Mouse (Mus musculus): ENCODE results near the gene Dnmt3a. TPM values are rescaled to one million over a fixed set of nuclear protein-coding genes. Genes with fewer than 3 reads are reported as not detected.
A peak's percentile ranks its signal among the peaks of the same experiment; 100 is the strongest.

Dnmt3a gene
- polyA plus RNA-seq, 1 experiment from 2014 or later, result 124 TPM

- Histone ChIP-seq H3K9ac (replicated peaks) (no peak overlapping the region), H3K36me3 (no peaks in the 10 kb centered on the region), H3K9me3 (no peaks in the 10 kb centered on the region), H3K4me3 (replicated peaks) (no peak overlapping the region), H3K27me3 (0 out of 2 replicates have a peak, but pooled peaks cover 3% of the 10 kb centered on the region), H3K4me1 (replicated peaks) (peaks cover 47% of the 10 kb centered on the region), H3K4me2 (replicated peaks) (no peak overlapping the region), H3K27ac (no peak overlapping the region)
- no peak for ATAC-seq
- 84% methylated on average over 7 of the region's 7 CpGs for WGBS
These were observed 3.8 kb downstream of the Dnmt3a start for GRCm38 (mm10) chr12:3809520-3810180.

DNA sequence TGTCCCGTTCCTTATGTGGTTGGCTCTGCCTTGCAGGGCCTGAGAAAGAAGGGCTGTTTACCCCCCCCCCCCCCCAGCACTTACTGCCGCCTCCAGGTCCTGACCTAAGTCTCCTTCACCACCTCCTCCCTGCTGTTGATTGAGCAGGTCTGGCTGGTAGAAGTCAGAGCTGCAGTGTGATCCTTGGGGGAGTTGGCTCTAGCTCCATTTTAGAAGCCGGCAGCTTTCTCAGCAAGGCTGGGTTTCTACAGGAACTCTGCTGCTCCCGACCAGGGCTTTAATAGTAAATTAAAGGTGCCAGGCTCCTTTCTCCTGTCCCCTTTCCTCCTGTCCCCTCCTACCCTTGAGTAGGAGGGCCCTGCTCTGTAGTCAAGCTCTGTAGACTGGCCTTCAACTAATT lies 4.6 kb downstream of the Dnmt3a start:
- no peak overlapping the region for H3K9ac ChIP-seq (replicated peaks)
- no peak for ATAC-seq
- H3K27ac ChIP-seq, result no peak overlapping the region
- no peak overlapping the region for H3K4me2 ChIP-seq (replicated peaks)
- H3K36me3 ChIP-seq, result no peaks in the 10 kb centered on the region
- H3K4me1 ChIP-seq (replicated peaks), result peaks cover 50% of the 10 kb centered on the region
- 59% methylated on average over 4 of the region's 4 CpGs for WGBS
- no peaks in the 10 kb centered on the region for H3K9me3 ChIP-seq
- H3K4me3 ChIP-seq (replicated peaks), result no peak overlapping the region
- 0 out of 2 replicates have a peak, but pooled peaks cover 3% of the 10 kb centered on the region for H3K27me3 ChIP-seq

GRCm38 (mm10) chr12:3811596-3811995 lies 5.8 kb downstream of the Dnmt3a start:
- 0 out of 2 replicates have a peak, but pooled peaks cover 3% of the 10 kb centered on the region for H3K27me3 ChIP-seq
- 47% methylated on average over 5 of the region's 5 CpGs for WGBS
- ATAC-seq, result no peak
- no peak overlapping the region for H3K4me3 ChIP-seq (replicated peaks)
- H3K9me3 ChIP-seq, result no peaks in the 10 kb centered on the region
- no peaks in the 10 kb centered on the region for H3K36me3 ChIP-seq
- H3K4me1 ChIP-seq (replicated peaks), result peaks cover 45% of the 10 kb centered on the region
- no peak overlapping the region for H3K9ac ChIP-seq (replicated peaks)
- no peak overlapping the region for H3K4me2 ChIP-seq (replicated peaks)
- H3K27ac ChIP-seq, result no peak overlapping the region

DNA sequence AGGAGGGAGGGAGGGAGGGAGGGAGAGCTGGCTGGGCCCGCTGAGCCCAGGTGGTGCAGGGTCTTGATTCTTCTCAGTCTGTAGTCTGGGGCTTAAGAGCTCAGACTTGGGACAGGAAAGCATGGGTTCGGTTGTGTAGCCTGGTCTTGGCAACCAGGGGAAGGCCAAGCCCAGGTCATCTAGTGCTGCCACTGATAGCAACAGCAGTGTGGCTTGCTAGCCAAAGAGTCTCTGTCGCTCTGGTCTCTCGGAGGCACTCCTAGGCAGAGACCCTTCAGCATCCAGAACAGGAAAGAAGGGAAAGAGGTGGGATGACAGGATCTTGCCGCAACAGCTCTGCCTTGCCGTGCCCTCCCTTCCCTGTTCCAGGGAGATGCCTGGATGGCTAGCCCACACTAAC lies 6.4 kb downstream of the Dnmt3a start:
- 0 out of 2 replicates have a peak, but pooled peaks cover 3% of the 10 kb centered on the region for H3K27me3 ChIP-seq
- no peak overlapping the region for H3K9ac ChIP-seq (replicated peaks)
- no peak for ATAC-seq
- H3K36me3 ChIP-seq, result no peaks in the 10 kb centered on the region
- H3K4me1 ChIP-seq (replicated peaks), result peaks cover 45% of the 10 kb centered on the region
- WGBS, result 50% methylated on average over 6 of the region's 6 CpGs
- no peak overlapping the region for H3K27ac ChIP-seq
- no peak overlapping the region for H3K4me3 ChIP-seq (replicated peaks)
- H3K4me2 ChIP-seq (replicated peaks), result no peak overlapping the region
- no peaks in the 10 kb centered on the region for H3K9me3 ChIP-seq

GRCm38 (mm10) chr12:3813138-3813537 lies 7.3 kb downstream of the Dnmt3a start:
- Histone ChIP-seq H3K9ac (replicated peaks) (no peak overlapping the region), H3K4me2 (replicated peaks) (no peak overlapping the region), H3K9me3 (no peaks in the 10 kb centered on the region), H3K4me1 (replicated peaks) (peaks cover 44% of the 10 kb centered on the region), H3K27me3 (0 out of 2 replicates have a peak, but pooled peaks cover 3% of the 10 kb centered on the region), H3K4me3 (replicated peaks) (no peak overlapping the region), H3K27ac (no peak overlapping the region), H3K36me3 (no peaks in the 10 kb centered on the region)
- 81% methylated on average over 8 of the region's 8 CpGs for WGBS
- ATAC-seq, result no peak

DNA sequence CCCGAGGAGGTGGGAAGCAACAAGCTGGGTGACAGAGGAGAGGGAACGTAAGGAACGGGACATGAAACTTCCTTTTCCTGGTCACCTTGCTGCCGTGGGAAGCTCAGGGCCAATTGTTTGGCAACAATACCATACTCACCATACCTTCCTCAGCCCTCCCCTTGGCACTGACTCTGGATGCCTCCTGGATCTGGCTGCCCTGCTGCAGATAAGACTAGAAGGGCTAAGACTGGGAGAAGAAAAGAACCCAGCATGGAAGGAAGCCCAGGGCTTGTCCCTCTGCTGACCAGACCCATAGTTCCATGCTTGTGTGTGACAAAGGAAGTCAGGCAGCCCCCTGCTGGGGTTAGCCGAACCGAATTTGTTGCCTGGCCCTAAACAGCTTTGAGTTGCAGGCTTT lies 9.6 kb downstream of the Dnmt3a start:
- no peaks in the 10 kb centered on the region for H3K36me3 ChIP-seq
- H3K27ac ChIP-seq, result no peak overlapping the region
- no peak overlapping the region for H3K4me2 ChIP-seq (replicated peaks)
- H3K27me3 ChIP-seq, result no peaks in the 10 kb centered on the region
- no peak overlapping the region for H3K4me3 ChIP-seq (replicated peaks)
- WGBS, result 43% methylated on average over 6 of the region's 6 CpGs
- H3K4me1 ChIP-seq (replicated peaks), result peaks cover 45% of the 10 kb centered on the region
- H3K9me3 ChIP-seq, result no peaks in the 10 kb centered on the region
- no peak overlapping the region for H3K9ac ChIP-seq (replicated peaks)
- no peak for ATAC-seq

DNA sequence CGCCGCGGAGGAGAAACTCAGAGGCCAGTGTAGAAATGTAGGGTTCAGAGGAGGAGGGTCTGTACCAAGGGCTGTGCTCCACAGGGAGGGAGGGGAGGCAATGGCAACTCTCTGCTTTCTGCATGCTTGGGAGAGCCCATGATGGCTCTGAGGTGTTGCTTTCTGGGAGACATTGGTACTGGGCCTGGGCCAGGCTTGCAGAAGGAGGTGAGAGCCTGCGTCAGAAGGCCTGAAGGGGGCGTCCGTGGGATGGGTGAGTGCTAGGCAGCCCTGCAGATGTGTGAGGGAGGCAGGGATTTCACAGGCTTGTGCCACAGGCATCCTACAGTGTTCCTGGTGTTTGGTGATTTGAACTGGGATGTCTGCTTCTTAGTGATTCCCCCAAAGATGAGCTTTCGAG lies 11.2 kb downstream of the Dnmt3a start:
- 63% methylated on average over 7 of the region's 7 CpGs for WGBS
- Histone ChIP-seq H3K36me3 (no peaks in the 10 kb centered on the region), H3K4me1 (replicated peaks) (peaks cover 31% of the 10 kb centered on the region), H3K27me3 (no peaks in the 10 kb centered on the region), H3K4me2 (replicated peaks) (no peak overlapping the region), H3K9me3 (no peaks in the 10 kb centered on the region), H3K4me3 (replicated peaks) (no peak overlapping the region), H3K9ac (replicated peaks) (no peak overlapping the region), H3K27ac (no peak overlapping the region)
- peak; percentile 31; the same call in 1 of the 2 replicates for ATAC-seq

DNA sequence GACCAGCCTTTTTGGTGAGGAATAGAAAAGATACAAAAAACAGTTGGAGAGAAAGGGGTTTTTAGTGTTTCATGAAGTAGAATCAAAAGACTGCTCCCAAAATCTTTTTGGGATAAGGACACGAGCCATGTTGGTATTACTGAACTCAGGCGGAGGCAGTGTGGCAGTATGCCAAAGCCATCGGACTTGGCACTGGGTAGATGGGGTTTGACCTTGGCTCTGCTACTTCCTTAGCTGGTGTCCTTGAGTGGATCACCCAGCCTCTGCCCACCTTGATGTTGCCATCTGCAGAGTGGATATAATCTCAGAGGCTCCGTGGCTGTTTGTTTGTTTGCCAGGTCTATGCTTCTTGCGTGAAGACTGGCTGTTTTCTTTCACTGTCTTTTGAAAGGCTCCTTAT lies 11.8 kb downstream of the Dnmt3a start:
- no peak overlapping the region for H3K27ac ChIP-seq
- no peak overlapping the region for H3K9ac ChIP-seq (replicated peaks)
- no peaks in the 10 kb centered on the region for H3K27me3 ChIP-seq
- H3K9me3 ChIP-seq, result no peaks in the 10 kb centered on the region
- H3K4me3 ChIP-seq (replicated peaks), result no peak overlapping the region
- 87% methylated on average over 5 of the region's 5 CpGs for WGBS
- no peak overlapping the region for H3K4me2 ChIP-seq (replicated peaks)
- H3K36me3 ChIP-seq, result no peaks in the 10 kb centered on the region
- ATAC-seq, result no peak
- H3K4me1 ChIP-seq (replicated peaks), result peaks cover 27% of the 10 kb centered on the region

DNA sequence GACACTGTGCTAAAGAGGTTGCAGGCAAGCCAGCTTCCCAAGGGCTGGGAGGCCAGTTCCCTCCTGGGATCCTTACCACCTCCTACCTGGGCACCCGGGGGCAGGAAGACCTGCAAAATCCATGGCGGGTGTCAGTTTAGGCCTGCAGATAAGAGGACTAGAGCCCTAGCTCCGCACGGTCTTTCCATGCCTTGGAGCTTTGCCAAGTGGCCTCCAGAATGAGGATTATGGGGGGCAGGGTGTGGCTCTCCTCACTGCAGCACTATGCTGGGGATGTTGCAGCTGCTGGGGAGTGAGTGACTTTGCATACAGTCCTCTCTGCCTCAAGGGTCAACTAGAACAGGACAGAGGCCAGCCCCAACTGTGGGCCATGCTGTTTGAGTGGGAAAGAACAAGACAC lies 14.1 kb downstream of the Dnmt3a start:
- 57% methylated on average over 4 of the region's 4 CpGs for WGBS

GRCm38 (mm10) chr12:3823408-3823807 lies 17.6 kb downstream of the Dnmt3a start:
- Histone ChIP-seq H3K4me1 (replicated peaks) (peaks cover 36% of the 10 kb centered on the region), H3K4me3 (replicated peaks) (no peak overlapping the region), H3K9me3 (no peaks in the 10 kb centered on the region), H3K36me3 (no peaks in the 10 kb centered on the region), H3K9ac (replicated peaks) (no peak overlapping the region), H3K27ac (no peak overlapping the region), H3K27me3 (no peaks in the 10 kb centered on the region), H3K4me2 (replicated peaks) (no peak overlapping the region)
- 60% methylated on average over 5 of the region's 5 CpGs for WGBS
- no peak for ATAC-seq

More for the DNA sequence above, 14.1 kb downstream of the Dnmt3a start:
- Histone ChIP-seq H3K4me2 (replicated peaks) (no peak overlapping the region), H3K27ac (no peak overlapping the region), H3K4me3 (replicated peaks) (no peak overlapping the region), H3K4me1 (replicated peaks) (peaks cover 37% of the 10 kb centered on the region), H3K9ac (replicated peaks) (no peak overlapping the region), H3K27me3 (no peaks in the 10 kb centered on the region), H3K9me3 (no peaks in the 10 kb centered on the region), H3K36me3 (no peaks in the 10 kb centered on the region)
- 0 out of 2 replicates have a peak, but pooled peaks have one; percentile 12 for ATAC-seq

DNA sequence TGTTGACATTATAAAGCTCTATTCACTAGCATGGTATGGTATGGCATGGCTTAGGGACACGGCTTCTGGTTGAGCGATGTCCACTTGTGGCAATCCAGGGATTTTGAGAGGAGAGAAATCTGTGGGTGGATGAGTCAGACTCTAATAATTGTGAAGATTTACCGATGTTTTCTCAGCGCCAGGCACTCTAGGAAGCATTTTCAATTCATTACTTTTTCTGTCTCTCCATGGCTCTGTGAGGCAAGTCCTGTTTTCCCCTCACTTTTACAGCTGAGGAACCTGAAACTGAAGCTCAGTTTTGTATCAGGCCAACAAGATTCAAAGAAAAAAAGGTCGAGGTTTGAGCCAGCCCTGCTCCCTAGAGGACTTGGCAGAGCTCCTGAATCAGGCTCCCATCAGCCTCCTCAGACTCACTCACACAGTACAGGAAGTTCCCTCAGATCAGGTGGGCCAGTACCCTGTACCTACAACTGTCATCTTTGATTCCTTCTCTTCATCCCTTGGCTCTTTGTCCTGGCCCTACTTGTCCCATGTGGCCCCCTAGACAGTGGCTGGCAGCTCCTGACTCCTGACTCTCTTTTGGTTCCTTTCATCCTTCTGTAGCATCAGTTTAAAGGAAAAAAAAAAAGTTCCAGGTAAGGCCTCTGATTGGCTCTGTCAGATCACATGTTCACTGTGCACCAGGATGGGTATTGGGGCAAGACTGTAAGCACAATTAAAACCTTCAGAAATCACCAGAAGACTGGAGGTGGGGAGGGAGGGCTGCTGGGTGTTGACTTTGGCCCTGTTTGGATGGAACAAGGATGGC lies 19.3 kb downstream of the Dnmt3a start:
- Histone ChIP-seq H3K9me3 (no peaks in the 10 kb centered on the region), H3K4me2 (replicated peaks) (no peak overlapping the region), H3K4me1 (replicated peaks) (peaks cover 21% of the 10 kb centered on the region), H3K4me3 (replicated peaks) (no peak overlapping the region), H3K27ac (no peak overlapping the region), H3K36me3 (no peaks in the 10 kb centered on the region), H3K9ac (replicated peaks) (no peak overlapping the region), H3K27me3 (no peaks in the 10 kb centered on the region)
- no peak for ATAC-seq
- WGBS, result 92% methylated on average over 5 of the region's 5 CpGs

DNA sequence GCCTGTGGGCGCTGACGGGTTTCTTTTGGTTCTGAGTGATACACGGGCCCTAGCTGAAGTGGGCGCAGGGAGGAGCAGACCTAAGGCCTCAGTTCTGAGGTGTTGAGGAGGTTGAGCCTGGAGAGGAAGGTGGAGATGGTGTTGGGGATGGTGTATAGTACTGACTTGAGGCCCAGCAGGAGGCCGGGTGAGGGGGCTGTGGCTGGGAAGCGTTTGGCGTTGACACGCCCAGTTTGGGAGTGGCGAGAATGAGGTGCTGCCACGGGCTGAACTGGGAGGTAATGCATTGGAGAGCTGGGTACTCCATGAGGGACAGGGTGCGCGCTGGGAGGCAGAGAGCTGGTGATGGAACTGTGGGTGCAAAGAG lies 19.9 kb downstream of the Dnmt3a start:
- Histone ChIP-seq H3K9me3 (no peaks in the 10 kb centered on the region), H3K27me3 (no peaks in the 10 kb centered on the region), H3K4me2 (replicated peaks) (no peak overlapping the region), H3K36me3 (no peaks in the 10 kb centered on the region), H3K4me1 (replicated peaks) (peaks cover 18% of the 10 kb centered on the region; the same call in 1 of the 2 replicates), H3K27ac (no peak overlapping the region), H3K4me3 (replicated peaks) (no peak overlapping the region), H3K9ac (replicated peaks) (no peak overlapping the region)
- 58% methylated on average over 12 of the region's 12 CpGs for WGBS
- ATAC-seq, result no peak
